Mouse (Mus musculus) midbrain, embryonic 10.5 days (tissue): ENCODE data around the gene Sept5. TPM values are rescaled to one million over a fixed set of nuclear protein-coding genes. Genes with fewer than 3 reads are reported as not detected.

Source experiments
- DNase-seq: peaks from one replicate; pipeline ENCODE4 v3.0.0-alpha.2; 2017; ENCODE audit warnings: low spot score
- H3K27ac ChIP-seq: fragments of 300-500 bp; sonication (generic); replicated peaks from 2 replicates; pipeline ENCODE4 v1.5.1; 2016; ENCODE audit warnings: mild to moderate bottlenecking
- H3K27me3 ChIP-seq: fragments of 300-500 bp; sonication (generic); 2 replicates; pipeline ENCODE4 v1.6.1; 2016; ENCODE audit warnings: low read depth, mild to moderate bottlenecking; ENCODE audit not compliant: poor library complexity, severe bottlenecking
- H3K36me3 ChIP-seq: fragments of 300-500 bp; sonication (generic); 2 replicates; pipeline ENCODE4 v1.6.1; 2016; ENCODE audit warnings: mild to moderate bottlenecking, moderate library complexity
- H3K4me1 ChIP-seq: fragments of 300-500 bp; sonication (generic); 2 replicates; pipeline ENCODE4 v1.6.1; 2016
- H3K4me3 ChIP-seq: fragments of 300-500 bp; sonication (generic); 2 replicates; pipeline ENCODE4 v1.5.1; 2016; ENCODE audit warnings: mild to moderate bottlenecking, moderate library complexity
- H3K9me3 ChIP-seq: fragments of 300-500 bp; sonication (generic); replicated peaks from 2 replicates; pipeline ENCODE4 v1.6.1; 2016; ENCODE audit warnings: mild to moderate bottlenecking
- WGBS: fragments of 180-500 bp; shearing (Covaris S2); methylation state at CpG from one replicate; pipeline ENCODE4 v1.1.7; 2016; 5-methylcytosine and 5-hydroxymethylcytosine counted together
- polyA plus RNA-seq: library from polyadenylated mRNA; unstranded; fragments of >200 nt; fragmentation: Nextera tagmentation; extraction: Ambion mirVana; gene quantifications from 2 replicates; pipeline ENCODE4 v1.2.1, GENCODE M21; 2016

Sept5 gene
- 31.2 and 42.8 TPM in 2 replicates for polyA plus RNA-seq

DNA sequence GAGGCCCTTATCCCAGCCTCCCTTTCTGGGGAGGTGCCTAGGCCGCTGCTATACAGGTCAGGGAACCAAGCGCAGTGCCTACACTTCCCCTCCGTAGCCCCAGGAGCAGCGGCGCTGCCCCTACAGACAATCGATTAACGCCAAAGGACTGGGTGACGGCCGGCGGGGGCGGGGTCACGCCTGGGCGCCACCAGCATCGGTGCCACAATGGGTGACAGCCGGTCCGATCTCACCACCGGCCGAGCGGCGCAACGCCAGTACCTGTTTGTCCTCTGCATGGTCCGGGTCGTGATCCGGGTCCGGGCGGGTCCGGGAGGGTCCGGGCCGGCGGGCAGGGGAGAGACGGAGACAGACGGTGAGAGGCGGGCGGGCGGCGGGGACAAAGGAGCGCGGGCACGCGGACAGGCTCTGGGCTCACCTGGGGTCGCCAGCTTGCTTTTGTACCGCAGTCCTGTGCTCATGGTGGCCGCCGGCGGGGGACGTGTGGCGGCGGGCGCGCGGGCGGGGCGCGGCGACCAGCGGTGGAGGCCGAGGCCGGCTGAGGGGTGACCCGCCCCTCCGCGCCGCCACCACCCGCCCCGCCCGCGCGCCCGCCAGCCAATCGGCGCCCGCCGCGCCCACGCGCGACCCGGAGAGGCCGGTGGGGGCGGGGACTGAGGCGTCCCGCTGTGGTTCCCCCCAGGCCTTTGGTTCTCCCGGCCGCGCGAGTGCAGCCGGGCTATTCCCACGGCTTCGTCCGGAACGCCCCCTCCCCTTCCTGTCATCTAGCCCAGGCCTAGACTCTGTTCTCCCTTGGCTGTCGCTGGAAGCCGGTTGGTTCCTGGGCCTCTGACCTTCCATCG lies at the start of gene Sept5:
Gene Sept5 (minus strand): TSS at position 565 of the 842 bp plus-strand sequence.
- H3K4me1 ChIP-seq = peaks cover 41% of the 10 kb centered on the region
- WGBS = under 1% methylated on average over 75 of the region's 93 CpGs
- H3K4me3 ChIP-seq = peak within 1 kb of the TSS; percentile 91
- peaks cover 80% of the 10 kb centered on the region for H3K27me3 ChIP-seq
- DNase-seq = peak; percentile 68
- H3K9me3 ChIP-seq = no peaks in the 10 kb centered on the region
- peak within 1 kb of the TSS; percentile 91 for H3K27ac ChIP-seq
- H3K36me3 ChIP-seq = peaks cover 9% of the 10 kb centered on the region

DNA sequence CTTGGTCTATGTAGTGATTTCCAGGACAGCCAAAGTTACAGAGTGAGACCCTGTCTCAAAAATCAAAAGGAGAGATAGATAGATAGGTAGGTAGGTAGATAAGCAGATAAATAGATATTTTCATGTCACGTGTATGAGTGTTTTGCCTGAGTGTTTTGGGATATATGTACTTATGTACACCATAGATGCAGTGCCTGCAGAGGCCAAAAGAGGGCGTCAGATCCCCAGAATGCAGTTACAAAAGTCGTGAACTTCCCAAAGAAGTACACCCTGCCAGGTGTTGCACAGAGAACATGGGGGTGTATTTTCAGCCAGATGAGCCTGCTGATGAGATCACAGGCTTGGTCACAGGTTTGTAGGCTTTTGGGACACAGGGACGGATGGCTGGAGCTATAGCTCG lies 49.4 kb upstream of the Sept5 start:
- H3K4me3 ChIP-seq = no peak overlapping the region
- H3K27me3 ChIP-seq = no peaks in the 10 kb centered on the region
- no peaks in the 10 kb centered on the region for H3K36me3 ChIP-seq
- no peaks in the 10 kb centered on the region for H3K9me3 ChIP-seq
- H3K27ac ChIP-seq = no peak overlapping the region
- no peak for DNase-seq
- 53% methylated on average over 5 of the region's 5 CpGs for WGBS
- H3K4me1 ChIP-seq = peaks cover 8% of the 10 kb centered on the region

DNA sequence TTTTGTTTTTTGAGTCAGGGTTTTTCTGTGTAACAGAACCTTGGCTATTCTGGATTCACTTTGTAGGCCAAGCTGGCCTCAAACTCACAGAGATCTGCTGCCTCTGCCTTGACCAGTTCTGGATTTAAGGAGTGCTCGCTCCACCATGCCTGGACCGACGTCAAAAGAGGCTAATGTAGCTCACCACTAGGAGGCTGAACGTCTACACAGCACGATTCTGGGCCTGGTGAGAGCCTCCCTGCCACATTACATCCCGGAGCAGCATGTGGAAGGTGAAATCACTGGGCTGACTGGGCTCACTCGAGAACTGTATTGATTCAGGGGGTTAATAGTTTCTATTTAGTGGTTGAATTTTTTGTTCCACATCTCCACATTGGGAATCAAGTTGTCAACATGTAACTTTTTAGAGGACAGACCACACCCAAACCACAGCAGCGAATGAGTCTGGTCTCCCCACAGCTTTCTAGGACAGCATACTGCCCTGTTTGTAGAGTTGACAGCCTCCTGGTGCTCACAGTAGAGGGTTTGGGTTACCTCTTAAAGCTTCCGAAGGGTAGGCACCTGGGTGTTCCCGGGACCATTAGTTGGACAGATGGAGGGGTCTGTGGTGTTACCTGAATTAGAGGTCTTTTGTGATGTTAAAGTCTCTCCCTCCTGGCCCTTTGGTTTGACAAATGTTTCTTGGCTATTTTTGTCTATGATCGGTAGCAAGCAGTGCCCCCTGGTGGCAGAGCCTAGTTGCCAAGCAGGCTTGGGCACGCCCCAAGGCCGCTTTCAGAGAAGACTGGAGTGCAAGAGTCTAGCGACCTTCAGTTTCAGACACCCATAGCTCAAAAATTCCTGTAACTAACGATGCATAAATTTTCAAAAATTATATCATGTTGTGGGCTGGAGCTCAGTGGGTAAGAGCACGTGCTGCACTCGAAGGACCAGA lies 48.3 kb upstream of the Sept5 start:
- Histone ChIP-seq H3K9me3 (no peaks in the 10 kb centered on the region), H3K36me3 (no peaks in the 10 kb centered on the region), H3K4me3 (no peak overlapping the region), H3K4me1 (no peaks in the 10 kb centered on the region), H3K27me3 (no peaks in the 10 kb centered on the region), H3K27ac (no peak overlapping the region)
- 37% methylated on average over 17 of the region's 17 CpGs for WGBS
- DNase-seq = peak; percentile 66

DNA sequence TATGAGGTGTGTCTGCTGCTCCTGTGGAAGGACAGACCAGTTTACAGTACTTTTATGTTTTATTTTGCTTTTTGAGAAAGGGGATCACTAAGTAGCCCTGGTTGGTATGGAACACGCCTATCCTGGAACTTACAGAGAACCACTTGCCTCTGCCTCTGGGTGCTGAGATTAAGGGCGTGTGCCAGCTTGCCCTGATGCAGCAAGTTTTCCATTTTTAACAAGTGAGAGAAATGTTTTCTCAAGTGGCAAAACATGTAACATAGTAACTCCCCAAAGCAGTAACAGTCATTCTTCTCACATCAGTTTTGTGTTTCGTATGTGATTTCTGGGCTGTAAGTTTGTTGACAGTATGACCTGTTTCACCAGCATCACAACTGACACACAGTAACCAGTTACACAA lies 43.3 kb upstream of the Sept5 start:
- no peaks in the 10 kb centered on the region for H3K27me3 ChIP-seq
- no peaks in the 10 kb centered on the region for H3K36me3 ChIP-seq
- H3K4me1 ChIP-seq = no peaks in the 10 kb centered on the region
- H3K4me3 ChIP-seq = no peak overlapping the region
- DNase-seq = no peak
- H3K9me3 ChIP-seq = no peaks in the 10 kb centered on the region
- H3K27ac ChIP-seq = no peak overlapping the region
- 88% methylated on average over 3 of the region's 3 CpGs for WGBS

DNA sequence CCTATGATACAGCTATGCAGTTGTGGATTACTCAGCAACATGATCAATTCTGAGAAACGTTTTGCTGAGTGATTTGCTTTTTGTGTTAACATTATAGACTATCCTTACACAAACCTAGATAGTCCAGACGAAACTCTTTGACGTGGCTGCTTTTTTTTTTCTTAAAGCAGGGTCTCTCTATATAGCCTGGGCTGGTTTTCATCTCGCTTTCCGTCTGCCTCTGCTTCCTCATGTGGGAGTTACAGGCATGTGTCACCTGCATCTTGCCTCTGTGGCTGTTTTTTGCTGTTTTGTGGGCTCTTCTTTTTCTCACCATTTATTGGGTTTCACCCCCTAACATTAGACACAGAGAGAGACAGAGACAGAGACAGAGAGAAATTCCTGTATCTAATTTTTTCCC lies 42.3 kb upstream of the Sept5 start:
- Histone ChIP-seq H3K9me3 (no peaks in the 10 kb centered on the region), H3K27me3 (no peaks in the 10 kb centered on the region), H3K36me3 (no peaks in the 10 kb centered on the region), H3K27ac (no peak overlapping the region), H3K4me3 (no peak overlapping the region), H3K4me1 (no peaks in the 10 kb centered on the region)
- no peak for DNase-seq
- 71% methylated on average over 5 of the region's 5 CpGs for WGBS

DNA sequence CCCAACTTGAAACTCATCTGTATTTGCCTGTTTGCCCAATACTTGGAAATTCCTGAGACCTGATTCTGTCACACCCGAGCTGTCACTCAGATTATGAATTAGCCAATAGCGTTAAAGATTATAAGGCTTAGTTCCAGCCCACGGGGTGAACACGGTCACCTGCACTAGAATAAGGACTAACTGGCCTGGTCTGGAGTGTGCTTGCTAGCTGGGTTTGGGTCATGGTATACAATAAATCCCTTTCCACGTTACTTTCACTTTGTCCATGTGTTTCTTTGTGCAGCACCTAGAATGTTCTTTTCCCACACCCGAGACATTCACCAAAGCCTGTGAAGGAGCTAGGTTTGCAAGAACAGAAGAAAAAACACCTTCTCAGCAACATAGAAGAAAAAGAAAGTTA lies 40.2 kb upstream of the Sept5 start:
- Histone ChIP-seq H3K4me1 (no peaks in the 10 kb centered on the region), H3K27me3 (no peaks in the 10 kb centered on the region), H3K27ac (no peak overlapping the region), H3K4me3 (no peak overlapping the region), H3K9me3 (no peaks in the 10 kb centered on the region), H3K36me3 (no peaks in the 10 kb centered on the region)
- DNase-seq = no peak
- WGBS = 77% methylated on average over 6 of the region's 6 CpGs

DNA sequence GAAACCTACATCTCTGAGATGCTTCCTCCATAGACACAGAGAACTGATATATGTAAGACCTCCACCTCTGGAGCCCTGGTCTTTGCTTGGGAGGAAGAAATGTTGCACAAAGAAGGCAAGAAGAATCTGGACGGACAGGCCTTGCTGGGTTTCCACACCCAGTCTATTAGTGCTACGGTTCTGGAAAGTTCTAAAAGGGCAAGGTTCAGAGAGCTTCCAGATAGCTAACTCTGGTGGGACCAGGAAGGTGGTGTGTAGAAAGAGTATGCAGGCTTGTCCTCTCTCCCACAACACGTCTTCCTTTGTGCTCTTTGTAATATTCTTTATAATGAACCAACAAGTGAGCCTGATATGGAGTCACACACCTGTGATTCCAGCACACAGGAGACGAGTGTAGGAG lies 28.8 kb upstream of the Sept5 start:
- Histone ChIP-seq H3K36me3 (no peaks in the 10 kb centered on the region), H3K9me3 (peaks cover 4% of the 10 kb centered on the region; the same call in 1 of the 2 replicates), H3K27me3 (no peaks in the 10 kb centered on the region), H3K4me3 (no peak overlapping the region), H3K27ac (no peak overlapping the region), H3K4me1 (no peaks in the 10 kb centered on the region)
- 81% methylated on average over 4 of the region's 4 CpGs for WGBS
- DNase-seq = no peak

DNA sequence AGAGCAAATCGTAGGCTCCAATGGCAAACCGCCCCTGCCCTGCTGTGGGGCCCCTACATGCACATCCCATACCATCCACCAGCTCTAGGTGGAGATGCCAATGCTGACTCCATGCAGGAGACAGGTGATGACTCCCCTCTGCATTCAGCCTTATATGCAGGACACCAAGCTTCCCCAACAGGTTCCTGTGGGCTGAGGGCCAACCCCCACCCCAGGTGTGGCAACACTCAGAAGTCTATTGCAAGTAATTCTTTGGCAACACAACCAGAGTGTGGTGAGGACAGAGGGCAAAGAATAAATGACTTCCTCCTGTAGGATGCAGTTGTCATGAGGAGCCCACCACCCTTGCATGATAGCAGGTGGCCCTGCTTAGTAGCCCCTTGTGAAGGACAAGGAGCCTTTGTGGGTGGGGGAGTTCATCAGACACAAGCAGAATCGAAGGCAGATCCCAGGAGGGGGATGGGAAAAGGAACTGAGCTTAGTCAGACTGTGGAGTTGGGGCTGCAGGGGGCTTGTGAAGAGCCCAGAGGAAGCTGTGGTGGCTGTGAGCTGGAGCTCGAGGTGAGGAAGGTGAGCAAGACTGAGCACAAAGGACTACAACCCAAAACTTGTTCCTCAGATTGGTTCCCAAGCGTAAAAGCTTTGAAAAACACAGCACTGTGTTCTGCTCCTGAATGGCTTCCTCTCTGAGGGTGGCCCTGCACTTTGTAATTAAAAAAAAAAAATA lies 25.8 kb upstream of the Sept5 start:
- H3K9me3 ChIP-seq = peaks cover 4% of the 10 kb centered on the region; the same call in 1 of the 2 replicates
- 67% methylated on average over 5 of the region's 5 CpGs for WGBS
- H3K4me1 ChIP-seq = no peaks in the 10 kb centered on the region
- no peaks in the 10 kb centered on the region for H3K36me3 ChIP-seq
- H3K27ac ChIP-seq = no peak overlapping the region
- H3K27me3 ChIP-seq = no peaks in the 10 kb centered on the region
- H3K4me3 ChIP-seq = no peak overlapping the region
- no peak for DNase-seq

DNA sequence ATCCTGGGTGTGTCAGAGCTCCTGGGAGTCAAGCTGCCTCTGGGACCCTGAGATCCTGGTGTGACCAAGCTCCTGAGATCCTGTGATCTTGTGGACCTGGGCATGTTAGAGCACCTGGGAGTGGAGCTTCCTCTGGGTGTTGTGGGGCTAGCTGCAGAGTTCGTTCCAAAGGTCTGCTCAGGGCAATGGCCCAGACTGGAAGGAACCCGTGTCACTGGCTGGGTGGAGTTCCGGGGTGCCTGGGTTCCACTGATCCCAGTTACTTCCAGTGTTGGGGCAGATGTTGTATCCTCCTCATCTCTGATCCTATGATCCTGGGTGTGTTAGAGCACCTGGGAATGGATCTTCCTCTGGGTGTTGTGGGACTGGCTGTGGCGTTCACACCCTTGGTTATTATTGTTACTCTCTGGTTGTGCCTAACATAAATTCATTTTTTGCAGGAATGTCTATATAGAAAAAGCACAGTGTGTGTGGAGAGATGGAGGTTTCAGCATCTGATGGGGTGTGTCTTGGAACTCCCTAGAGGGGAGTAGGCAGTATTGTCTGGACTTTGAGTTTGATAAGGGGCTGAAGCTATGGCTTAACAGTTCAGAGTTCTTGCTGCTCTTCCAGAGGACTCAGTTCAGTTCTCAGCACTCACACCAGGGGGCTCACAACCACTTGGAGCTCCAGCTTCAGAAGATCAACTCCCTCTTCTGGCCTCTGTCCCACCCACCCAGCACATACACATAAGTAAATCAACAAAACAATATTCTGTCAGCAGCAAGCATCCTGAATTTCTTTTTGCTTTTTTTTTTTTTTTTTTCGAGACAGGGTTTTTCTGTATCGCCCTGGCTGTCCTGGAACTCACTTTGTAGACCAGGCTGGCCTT lies 23.8 kb upstream of the Sept5 start:
- H3K27ac ChIP-seq = no peak overlapping the region
- no peak overlapping the region for H3K4me3 ChIP-seq
- no peaks in the 10 kb centered on the region for H3K36me3 ChIP-seq
- no peaks in the 10 kb centered on the region for H3K4me1 ChIP-seq
- WGBS = 87% methylated on average over 6 of the region's 6 CpGs
- no peaks in the 10 kb centered on the region for H3K27me3 ChIP-seq
- DNase-seq = no peak
- H3K9me3 ChIP-seq = no peaks in the 10 kb centered on the region

DNA sequence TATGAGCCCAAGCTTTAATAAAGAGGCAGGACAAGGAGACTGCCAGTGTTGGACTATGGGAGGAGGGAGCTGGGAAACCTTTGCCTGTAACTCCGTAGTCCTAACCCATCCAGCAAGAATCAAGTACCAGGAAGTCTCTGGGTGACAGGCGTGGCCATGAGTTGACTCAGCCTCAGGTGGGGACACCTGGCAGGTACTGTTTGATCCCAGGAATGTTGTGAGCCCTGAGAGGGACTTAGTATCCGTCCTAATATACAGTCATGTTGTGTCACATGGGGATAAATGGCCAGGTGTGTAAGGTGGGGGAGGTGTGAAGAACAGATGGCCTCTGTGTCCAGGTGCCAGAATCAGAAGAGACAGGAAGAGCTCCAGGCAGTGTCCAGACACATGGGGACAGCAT lies 19.4 kb upstream of the Sept5 start:
- DNase-seq = no peak
- H3K27me3 ChIP-seq = no peaks in the 10 kb centered on the region
- H3K27ac ChIP-seq = no peak overlapping the region
- no peaks in the 10 kb centered on the region for H3K36me3 ChIP-seq
- WGBS = 63% methylated on average over 3 of the region's 3 CpGs
- H3K4me3 ChIP-seq = no peak overlapping the region
- H3K4me1 ChIP-seq = peaks cover 3% of the 10 kb centered on the region; the same call in 1 of the 2 replicates
- no peaks in the 10 kb centered on the region for H3K9me3 ChIP-seq

DNA sequence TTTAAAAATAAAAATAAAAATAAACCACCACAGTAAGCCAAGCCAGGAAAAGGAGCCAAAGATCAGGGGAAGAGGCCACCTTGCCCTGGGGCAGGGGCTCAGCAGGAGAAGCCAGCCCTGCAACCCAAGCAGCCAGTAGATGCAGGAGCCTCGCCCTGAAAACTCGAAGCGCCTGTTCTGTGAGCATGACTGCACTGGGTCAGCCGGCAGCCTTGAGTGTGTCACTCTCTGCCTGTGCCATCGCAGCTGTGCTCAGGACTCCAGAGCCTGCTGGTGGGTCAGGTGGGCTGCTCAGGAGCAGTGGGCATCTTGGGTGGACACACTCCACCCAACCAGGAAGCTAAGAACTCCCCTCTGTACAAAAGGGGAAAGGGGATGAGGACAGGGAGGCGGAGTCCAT lies 15.6 kb upstream of the Sept5 start:
- Histone ChIP-seq H3K4me3 (no peak overlapping the region), H3K27ac (no peak overlapping the region), H3K4me1 (peaks cover 3% of the 10 kb centered on the region; the same call in 1 of the 2 replicates), H3K36me3 (no peaks in the 10 kb centered on the region), H3K9me3 (no peaks in the 10 kb centered on the region), H3K27me3 (no peaks in the 10 kb centered on the region)
- DNase-seq = no peak
- 84% methylated on average over 6 of the region's 6 CpGs for WGBS

DNA sequence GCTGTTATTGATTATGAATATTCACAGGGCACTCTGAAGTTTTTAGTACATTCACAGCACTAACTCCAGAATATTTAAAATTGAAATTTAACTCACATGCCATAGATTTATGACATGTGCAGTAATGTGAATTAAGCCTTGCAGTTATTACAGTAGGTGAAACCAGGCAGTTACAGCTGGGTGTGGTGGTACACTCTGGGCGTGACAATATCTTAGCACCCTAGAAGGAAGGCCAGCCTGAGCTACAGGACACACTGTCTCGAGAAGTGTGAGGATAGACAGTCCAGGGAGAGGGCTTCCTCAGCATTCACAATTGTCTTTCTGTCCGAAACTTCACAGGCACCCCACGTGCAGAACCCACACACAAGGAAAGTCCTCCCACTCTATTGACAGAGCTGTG lies 14.7 kb upstream of the Sept5 start:
- no peak for DNase-seq
- H3K9me3 ChIP-seq = no peaks in the 10 kb centered on the region
- H3K27ac ChIP-seq = no peak overlapping the region
- 81% methylated on average over 4 of the region's 4 CpGs for WGBS
- H3K36me3 ChIP-seq = no peaks in the 10 kb centered on the region
- peaks cover 3% of the 10 kb centered on the region; the same call in 1 of the 2 replicates for H3K4me1 ChIP-seq
- no peaks in the 10 kb centered on the region for H3K27me3 ChIP-seq
- H3K4me3 ChIP-seq = no peak overlapping the region
